Mouse (Mus musculus) liver, embryonic 14.5 days (tissue): ENCODE data around the gene Rfx5. TPM values are rescaled to one million over a fixed set of nuclear protein-coding genes. Genes with fewer than 3 reads are reported as not detected.

ENCODE experiments used
- ATAC-seq: fragments of 200-750 bp; cut with Nextera tagmentation; 2 replicates; pipeline ENCODE4 v1.8.0; 2017; ENCODE audit warnings: moderate number of reproducible peaks, mild to moderate bottlenecking, moderate library complexity; ENCODE audit not compliant: insufficient read depth
- DNase-seq, 3 experiments: peaks; one replicate each; pipeline ENCODE4 v3.0.0-alpha.2; 2012 to 2013; ENCODE audit warnings: low read depth in 3 of 3, low spot score in 3 of 3
- H3K27ac ChIP-seq: fragments of 300-500 bp; sonication (generic); 2 replicates; pipeline ENCODE4 v1.5.1; 2014; ENCODE audit warnings: moderate library complexity, mild to moderate bottlenecking, control low read depth, inconsistent platforms
- H3K27me3 ChIP-seq: fragments of 300-500 bp; sonication (generic); 2 replicates; pipeline ENCODE4 v1.6.1; 2014; ENCODE audit warnings: mild to moderate bottlenecking, low read length, moderate library complexity; ENCODE audit not compliant: control insufficient read depth, insufficient read depth
- H3K36me3 ChIP-seq: fragments of 300-500 bp; sonication (generic); replicated peaks from 2 replicates; pipeline ENCODE4 v1.6.1; 2014; ENCODE audit warnings: low read depth; ENCODE audit not compliant: control insufficient read depth, insufficient read depth
- H3K4me1 ChIP-seq, 2 experiments: fragments of 200-500 bp in 1 of 2; fragments of 300-500 bp in 1 of 2; sonication (generic) in 1 of 2; replicated peaks; 2 replicates each; pipeline ENCODE4 v1.6.1; 2012 to 2014; ENCODE audit warnings: antibody characterized with exemption in 1 of 2, inconsistent platforms in 1 of 2, low read length in 1 of 2; ENCODE audit not compliant: control insufficient read depth in 2 of 2, insufficient read depth in 2 of 2
- H3K4me2 ChIP-seq: fragments of 300-500 bp; sonication (generic); 2 replicates; pipeline ENCODE4 v1.6.1; 2014; ENCODE audit warnings: low read depth, mild to moderate bottlenecking, control low read depth, moderate library complexity
- H3K4me3 ChIP-seq, 2 experiments: fragments of 200-500 bp in 1 of 2; fragments of 300-500 bp in 1 of 2; sonication (generic) in 1 of 2; 2 replicates each; pipeline ENCODE4 v1.5.1; 2012 to 2014; ENCODE audit warnings: low read depth in 2 of 2, low read length in 2 of 2, mild to moderate bottlenecking in 2 of 2, control low read depth in 1 of 2, inconsistent platforms in 1 of 2, moderate library complexity in 1 of 2; ENCODE audit not compliant: insufficient read depth in 1 of 2
- H3K9ac ChIP-seq: fragments of 300-500 bp; sonication (generic); replicated peaks from 2 replicates; pipeline ENCODE4 v1.6.1; 2014; ENCODE audit warnings: mild to moderate bottlenecking, control low read depth, moderate library complexity
- H3K9me3 ChIP-seq: fragments of 300-500 bp; sonication (generic); 2 replicates; pipeline ENCODE4 v1.6.1; 2016; ENCODE audit warnings: low read length, mixed read lengths; ENCODE audit not compliant: control insufficient read depth
- CTCF ChIP-seq: IDR thresholded peaks from 2 replicates; pipeline ENCODE4 v1.5.1; 2016; ENCODE audit warnings: antibody characterized with exemption, low read depth, control low read depth
- EP300 ChIP-seq: IDR thresholded peaks from 2 replicates; pipeline ENCODE4 v1.6.1; 2016; ENCODE audit warnings: antibody characterized with exemption, low read depth
- WGBS: fragments of 180-500 bp; shearing (Covaris S2); extraction: QIAGEN DNeasy Blood & Tissue Kit; methylation state at CpG from one replicate; pipeline ENCODE4 v1.1.7; 2014; ENCODE audit not compliant: insufficient replicate concordance; 5-methylcytosine and 5-hydroxymethylcytosine counted together
- polyA plus RNA-seq, 2 experiments: library from polyadenylated mRNA; depleted of rRNA in 1 of 2; stranded (reverse) in 1 of 2; unstranded in 1 of 2; fragments of >200 nt; fragmentation: Nextera tagmentation in 1 of 2; extraction: Ambion mirVana in 1 of 2; gene quantifications; 2 replicates each; pipeline versions ENCODE4 v1.2.1 to v1.2.3; 2012 to 2014

Gene Rfx5
- polyA plus RNA-seq, 2 experiments = 1.5 to 2.3 TPM

- 50% methylated on average over 1 of the region's 1 CpGs for WGBS
- DNase-seq (no peak), ATAC-seq (no peak)
- Histone ChIP-seq H3K27ac (no peak overlapping the region), H3K9ac (no peak overlapping the region), H3K4me3 (no peak overlapping the region), H3K27me3 (no peaks in the 10 kb centered on the region), H3K4me2 (no peak overlapping the region), H3K9me3 (no peaks in the 10 kb centered on the region), H3K36me3 (no peaks in the 10 kb centered on the region), H3K4me1 (no peaks in the 10 kb centered on the region)
- TF ChIP-seq EP300 (no peak), CTCF (no peak)
These were observed 12.0 kb downstream of the Rfx5 start for GRCm38 (mm10) chr3:94965878-94966277.

- Histone ChIP-seq H3K27me3 (no peaks in the 10 kb centered on the region), H3K36me3 (no peaks in the 10 kb centered on the region), H3K4me3 (no peak overlapping the region), H3K9ac (no peak overlapping the region), H3K4me2 (no peak overlapping the region), H3K9me3 (no peaks in the 10 kb centered on the region), H3K4me1 (peaks cover 8 to 13% of the 10 kb centered on the region in 2 experiments), H3K27ac (no peak overlapping the region)
- DNase-seq = no peak
- no peak for ATAC-seq
- 53% methylated on average over 3 of the region's 3 CpGs for WGBS
- TF ChIP-seq EP300 = no peak
- no peak for TF ChIP-seq CTCF
These were observed 18.7 kb downstream of the Rfx5 start for GRCm38 (mm10) chr3:94972552-94972951.

- no peak for ATAC-seq
- Histone ChIP-seq H3K9me3 (no peaks in the 10 kb centered on the region), H3K4me3 (no peak overlapping the region), H3K27me3 (no peaks in the 10 kb centered on the region), H3K27ac (no peak overlapping the region), H3K36me3 (peaks cover 2% of the 10 kb centered on the region; the same call in 1 of the 2 replicates), H3K4me1 (peaks cover 8 to 13% of the 10 kb centered on the region in 2 experiments), H3K4me2 (peak overlapping the region; percentile 77), H3K9ac (no peak overlapping the region; the same call in 1 of the 2 replicates)
- no peak for TF ChIP-seq EP300
- TF ChIP-seq CTCF = no peak
- DNase-seq = no peak
- 86% methylated on average over 5 of the region's 5 CpGs for WGBS
These were observed 19.7 kb downstream of the Rfx5 start for GRCm38 (mm10) chr3:94973620-94974019.

- Histone ChIP-seq H3K9me3 (no peaks in the 10 kb centered on the region), H3K27me3 (no peaks in the 10 kb centered on the region), H3K36me3 (peaks cover 2% of the 10 kb centered on the region; the same call in 1 of the 2 replicates), H3K4me3 (peak overlapping the region; percentile 97 to 100), H3K4me2 (peak overlapping the region; percentile 77), H3K27ac (peak overlapping the region; percentile 15; the same call in 1 of the 2 replicates), H3K4me1 (peaks cover 8 to 13% of the 10 kb centered on the region in 2 experiments), H3K9ac (peak overlapping the region; percentile 65)
- ATAC-seq = peak; percentile 16
- DNase-seq = no peak
- 24% methylated on average over 9 of the region's 9 CpGs for WGBS
- TF ChIP-seq CTCF (no peak), EP300 (no peak)
These were observed 20.2 kb downstream of the Rfx5 start for GRCm38 (mm10) chr3:94974026-94974527.

GRCm38 (mm10) chr3:94974528-94975422 is 20.9 kb downstream of the Rfx5 start, which contains the start of gene Pi4kb:
Gene Pi4kb, plus strand, starts transcription at chr3:94974731.
- Histone ChIP-seq H3K9me3 (no peaks in the 10 kb centered on the region), H3K36me3 (peaks cover 2% of the 10 kb centered on the region; the same call in 1 of the 2 replicates), H3K9ac (peak within 1 kb of the TSS; percentile 97), H3K4me1 (peaks cover 8 to 13% of the 10 kb centered on the region in 2 experiments), H3K4me3 (peak within 1 kb of the TSS; percentile 97 to 100), H3K27ac (peak within 1 kb of the TSS; percentile 76), H3K27me3 (no peaks in the 10 kb centered on the region), H3K4me2 (peak within 1 kb of the TSS; percentile 77)
- DNase-seq = peak; percentile 91 to 92 (median 91)
- TF ChIP-seq CTCF (peak; percentile 37), EP300 (peak; percentile 46; the same call in 1 of the 2 replicates)
- WGBS = under 1% methylated on average over 57 of the region's 57 CpGs
- ATAC-seq = peak; percentile 95
